Mouse (Mus musculus): ENCODE results near the gene Cmpk1. TPM values are rescaled to one million over a fixed set of nuclear protein-coding genes. Genes with fewer than 3 reads are reported as not detected.

The Cmpk1 gene
- 134 and 139 TPM in 2 replicates for polyA plus RNA-seq (2016; fragmentation: Nextera tagmentation; extraction: Ambion mirVana)

DNA sequence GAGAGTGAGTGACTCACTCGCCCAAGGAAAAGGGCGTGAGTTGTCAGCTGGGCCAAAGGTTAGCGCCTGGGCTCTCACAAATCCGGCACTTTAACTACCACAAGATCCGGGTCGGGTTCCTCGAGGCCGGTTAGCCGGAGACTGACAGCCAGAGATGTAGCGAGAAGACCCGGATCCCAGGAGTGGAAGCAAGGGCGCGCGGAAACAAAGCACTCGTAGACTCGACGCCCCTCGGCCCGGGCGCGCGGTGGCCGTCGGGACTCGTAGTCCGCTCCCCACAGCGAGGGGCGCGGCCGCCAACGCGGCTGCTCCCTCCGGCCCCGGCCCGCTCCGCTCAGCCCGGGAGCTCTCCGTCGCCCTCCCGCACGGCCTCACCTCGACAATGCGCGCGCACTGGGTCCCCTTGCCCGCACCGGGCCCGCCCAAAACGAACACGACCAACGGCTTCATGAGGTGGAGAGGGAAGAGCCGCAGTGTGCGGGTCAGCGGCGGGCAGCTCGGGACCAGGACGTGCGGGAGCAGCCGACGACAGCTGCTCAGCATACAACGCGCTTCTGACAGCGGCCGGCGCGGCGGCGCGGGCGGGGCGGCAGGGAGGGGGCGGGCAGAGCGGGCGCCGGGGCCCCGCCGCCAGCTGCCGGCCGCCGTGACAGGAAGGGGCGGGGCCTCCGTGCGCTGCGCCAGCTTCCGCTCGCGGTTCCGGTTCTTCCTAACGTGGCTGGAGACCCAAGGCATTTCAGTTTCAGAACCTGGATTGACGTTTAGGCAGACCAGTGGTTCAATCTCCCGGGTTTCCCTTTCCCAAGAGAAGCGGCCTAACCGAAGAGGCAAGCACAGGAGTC, at the start of gene Cmpk1:
Gene Cmpk1, minus strand, starts transcription at position 651 of the 842 bp plus-strand sequence.
- Histone ChIP-seq H3K9me3 (no peaks in the 10 kb centered on the region), H3K9ac (replicated peaks) (peak within 1 kb of the TSS; percentile 95), H3K27me3 (no peaks in the 10 kb centered on the region), H3K4me3 (peak within 1 kb of the TSS; percentile 87), H3K27ac (replicated peaks) (peak within 1 kb of the TSS; percentile 100), H3K36me3 (0 out of 2 replicates have a peak, but pooled peaks cover 4% of the 10 kb centered on the region), H3K4me1 (peaks cover 14% of the 10 kb centered on the region), H3K4me2 (replicated peaks) (peak within 1 kb of the TSS; percentile 78)
- peak; percentile 98 for ATAC-seq (ENCODE audit: low FRiP score, low read depth)
- under 1% methylated on average over 90 of the region's 93 CpGs for whole genome bisulfite sequencing

- H3K9ac ChIP-seq (replicated peaks): no peak overlapping the region
- 76% methylated on average over 6 of the region's 6 CpGs for WGBS
- H3K36me3 ChIP-seq: peaks cover 31% of the 10 kb centered on the region
- ATAC-seq (ENCODE audit: low FRiP score, low read depth): no peak
- H3K4me1 ChIP-seq: no peaks in the 10 kb centered on the region
- H3K4me2 ChIP-seq (replicated peaks): no peak overlapping the region
- H3K9me3 ChIP-seq: no peaks in the 10 kb centered on the region
- H3K4me3 ChIP-seq: no peak overlapping the region
- H3K27me3 ChIP-seq: no peaks in the 10 kb centered on the region
- H3K27ac ChIP-seq (replicated peaks): no peak overlapping the region
These were observed 48.0 kb upstream of the Cmpk1 start for GRCm38 (mm10) chr4:115035043-115035442.

GRCm38 (mm10) chr4:115019997-115020396, 33.0 kb upstream of the Cmpk1 start:
- Histone ChIP-seq H3K4me1 (no peaks in the 10 kb centered on the region), H3K27me3 (no peaks in the 10 kb centered on the region), H3K4me2 (replicated peaks) (no peak overlapping the region), H3K9ac (replicated peaks) (no peak overlapping the region), H3K4me3 (no peak overlapping the region), H3K27ac (replicated peaks) (no peak overlapping the region), H3K36me3 (peaks cover 52% of the 10 kb centered on the region), H3K9me3 (no peaks in the 10 kb centered on the region)
- 96% methylated on average over 3 of the region's 3 CpGs for WGBS
- ATAC-seq (ENCODE audit: low FRiP score, low read depth): no peak

DNA sequence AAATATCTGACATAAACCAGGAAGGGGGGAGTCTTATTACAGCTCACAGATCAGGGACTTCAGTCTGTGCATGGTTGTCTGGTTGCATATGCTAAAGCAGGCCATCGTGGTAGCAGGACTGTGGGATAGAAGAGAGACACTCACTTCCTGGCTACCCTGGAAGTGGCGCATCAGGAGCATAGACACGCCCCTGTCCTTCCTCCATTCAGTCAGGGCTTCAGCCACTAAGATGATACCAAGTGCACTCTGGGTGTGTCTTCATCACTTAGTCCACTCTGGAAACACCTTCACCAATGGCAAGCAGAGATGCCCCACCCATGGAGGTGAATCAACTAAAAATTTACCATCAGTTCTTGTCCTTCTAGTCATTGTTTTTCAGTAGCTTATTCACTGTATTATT, 27.2 kb upstream of the Cmpk1 start:
- 96% methylated on average over 3 of the region's 3 CpGs for WGBS
- Histone ChIP-seq H3K27me3 (no peaks in the 10 kb centered on the region), H3K36me3 (peaks cover 43% of the 10 kb centered on the region), H3K4me3 (no peak overlapping the region), H3K9me3 (no peaks in the 10 kb centered on the region), H3K4me2 (replicated peaks) (no peak overlapping the region), H3K4me1 (no peaks in the 10 kb centered on the region), H3K27ac (replicated peaks) (no peak overlapping the region), H3K9ac (replicated peaks) (no peak overlapping the region)
- no peak for ATAC-seq (ENCODE audit: low FRiP score, low read depth)

DNA sequence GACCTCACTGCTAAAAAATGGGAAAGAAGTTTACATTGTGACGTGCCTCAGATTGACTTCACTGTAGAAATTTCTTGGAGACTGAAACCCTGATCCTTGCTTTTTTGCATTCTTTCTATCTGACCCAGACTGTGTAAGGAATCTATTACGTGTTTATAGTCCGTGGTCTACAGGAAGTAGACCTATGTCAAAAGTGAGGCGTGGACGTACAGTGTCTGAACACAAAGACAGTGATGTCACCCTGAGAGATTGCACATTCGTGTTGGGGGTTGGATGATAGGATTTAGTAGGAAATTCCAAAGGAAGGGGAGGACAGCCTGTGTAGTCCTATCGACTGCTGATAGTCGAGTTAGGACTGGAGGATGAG, 13.4 kb upstream of the Cmpk1 start:
- H3K36me3 ChIP-seq: peaks cover 10% of the 10 kb centered on the region
- H3K27me3 ChIP-seq: 0 out of 2 replicates have a peak, but pooled peaks cover under 1% of the 10 kb centered on the region
- H3K9ac ChIP-seq (replicated peaks): peak overlapping the region; percentile 60
- WGBS: 3% methylated on average over 8 of the region's 8 CpGs
- H3K4me1 ChIP-seq: peaks cover 21% of the 10 kb centered on the region
- ATAC-seq (ENCODE audit: low FRiP score, low read depth): peak; percentile 20
- no peaks in the 10 kb centered on the region for H3K9me3 ChIP-seq
- H3K27ac ChIP-seq (replicated peaks): peak overlapping the region; percentile 66
- H3K4me3 ChIP-seq: peak overlapping the region; percentile 60
- H3K4me2 ChIP-seq (replicated peaks): peak overlapping the region; percentile 64

DNA sequence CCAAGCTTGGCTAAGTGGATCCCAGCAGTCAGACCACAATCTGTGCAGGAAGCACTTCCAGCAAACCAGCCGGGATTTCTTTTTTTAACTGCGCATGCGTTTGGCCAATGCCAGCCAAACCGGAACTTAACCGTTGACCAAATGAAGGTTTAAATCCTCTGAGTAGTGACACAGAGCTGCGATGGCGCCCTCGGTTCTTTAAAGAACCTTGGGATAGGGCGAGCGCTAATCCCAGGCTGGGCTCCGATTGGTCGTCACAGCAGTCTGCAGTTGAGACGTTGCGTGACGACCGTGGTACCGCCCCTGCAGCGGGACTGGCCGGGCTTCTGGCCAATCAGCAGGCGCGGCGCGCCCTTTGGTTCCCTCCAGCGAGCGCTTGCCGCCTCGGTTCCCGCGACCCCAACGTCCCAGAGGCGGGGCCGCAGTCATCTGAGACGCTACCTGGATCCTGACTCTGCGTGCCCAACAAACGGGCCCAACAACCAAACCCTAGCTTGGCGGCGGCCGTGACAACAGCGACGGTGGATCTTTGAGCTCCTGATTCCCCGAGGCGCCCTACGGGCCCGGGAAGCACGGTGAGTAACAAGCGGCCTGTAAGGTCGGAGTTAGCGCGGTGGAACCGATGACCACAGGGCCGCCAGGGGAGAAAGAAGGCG, 12.9 kb upstream of the Cmpk1 start, which contains the start of gene Stil:
Gene Stil, plus strand, starts transcription at position 387 of the 656 bp plus-strand sequence.
- peaks cover 21% of the 10 kb centered on the region for H3K4me1 ChIP-seq
- H3K9me3 ChIP-seq: no peaks in the 10 kb centered on the region
- ATAC-seq (ENCODE audit: low FRiP score, low read depth): peak; percentile 100
- H3K27me3 ChIP-seq: 0 out of 2 replicates have a peak, but pooled peaks cover 4% of the 10 kb centered on the region
- H3K4me3 ChIP-seq: peak within 1 kb of the TSS; percentile 60
- H3K9ac ChIP-seq (replicated peaks): peak within 1 kb of the TSS; percentile 74
- peak within 1 kb of the TSS; percentile 64 for H3K4me2 ChIP-seq (replicated peaks)
- peak within 1 kb of the TSS; percentile 91 for H3K27ac ChIP-seq (replicated peaks)
- under 1% methylated on average over 52 of the region's 52 CpGs for whole genome bisulfite sequencing
- H3K36me3 ChIP-seq: peaks cover 5% of the 10 kb centered on the region

DNA sequence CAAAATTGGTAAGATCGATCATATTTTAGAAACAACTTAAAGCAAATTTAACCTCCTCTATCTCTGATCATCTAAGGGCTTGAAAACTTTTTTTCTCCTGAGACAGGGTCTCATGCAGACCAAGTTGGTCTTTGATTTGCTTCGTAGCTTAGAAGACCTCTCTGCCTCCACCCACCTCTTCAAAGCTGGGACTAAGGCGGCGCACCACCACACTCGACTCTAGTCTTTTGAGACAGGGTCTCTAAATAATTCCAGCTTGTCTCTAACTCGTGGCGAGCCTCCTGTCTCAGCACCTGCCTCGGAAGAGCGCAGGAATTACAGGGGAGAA, 12.4 kb upstream of the Cmpk1 start:
- peaks cover 21% of the 10 kb centered on the region for H3K4me1 ChIP-seq
- H3K27me3 ChIP-seq: 0 out of 2 replicates have a peak, but pooled peaks cover 5% of the 10 kb centered on the region
- H3K27ac ChIP-seq (replicated peaks): peak overlapping the region; percentile 91
- no peaks in the 10 kb centered on the region for H3K9me3 ChIP-seq
- peak overlapping the region; percentile 60 for H3K4me3 ChIP-seq
- peak overlapping the region; percentile 74 for H3K9ac ChIP-seq (replicated peaks)
- no peak for ATAC-seq (ENCODE audit: low FRiP score, low read depth)
- peaks cover 5% of the 10 kb centered on the region; the same call in 1 of the 2 replicates for H3K36me3 ChIP-seq
- H3K4me2 ChIP-seq (replicated peaks): peak overlapping the region; percentile 64
- WGBS: 9% methylated on average over 9 of the region's 9 CpGs

GRCm38 (mm10) chr4:114997051-114997450, 10.0 kb upstream of the Cmpk1 start:
- H3K9me3 ChIP-seq: no peaks in the 10 kb centered on the region
- peaks cover 18% of the 10 kb centered on the region for H3K4me1 ChIP-seq
- H3K9ac ChIP-seq (replicated peaks): no peak overlapping the region
- no peak overlapping the region for H3K4me3 ChIP-seq
- peaks cover 11% of the 10 kb centered on the region; the same call in 1 of the 2 replicates for H3K27me3 ChIP-seq
- H3K36me3 ChIP-seq: no peaks in the 10 kb centered on the region
- 57% methylated on average over 3 of the region's 3 CpGs for whole genome bisulfite sequencing
- H3K4me2 ChIP-seq (replicated peaks): no peak overlapping the region
- H3K27ac ChIP-seq (replicated peaks): no peak overlapping the region
- no peak for ATAC-seq (ENCODE audit: low FRiP score, low read depth)

DNA sequence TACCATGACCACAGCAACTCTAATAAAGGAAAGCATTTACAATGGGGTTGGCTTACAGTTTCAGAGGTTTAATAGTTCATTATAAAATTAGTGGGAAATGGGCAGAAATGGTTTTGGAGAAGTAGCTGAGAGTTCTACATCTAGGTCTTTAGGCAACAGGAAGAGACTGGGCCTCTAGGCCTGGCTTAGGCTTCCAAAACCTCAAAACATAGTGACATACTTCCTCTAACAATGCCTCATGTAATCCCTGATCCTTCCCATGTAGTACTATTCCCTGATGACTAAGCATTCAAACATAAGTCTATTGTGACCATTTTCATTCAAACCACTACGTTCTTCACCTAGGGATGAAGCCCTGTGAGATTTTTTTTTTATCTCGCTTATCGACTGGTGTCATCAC, 7.2 kb upstream of the Cmpk1 start:
- WGBS: 92% methylated on average over 3 of the region's 3 CpGs
- H3K27ac ChIP-seq (replicated peaks): no peak overlapping the region
- no peak for ATAC-seq (ENCODE audit: low FRiP score, low read depth)
- no peak overlapping the region for H3K4me2 ChIP-seq (replicated peaks)
- H3K36me3 ChIP-seq: no peaks in the 10 kb centered on the region
- H3K4me3 ChIP-seq: no peak overlapping the region
- H3K9ac ChIP-seq (replicated peaks): no peak overlapping the region
- H3K9me3 ChIP-seq: no peaks in the 10 kb centered on the region
- peaks cover 11% of the 10 kb centered on the region; the same call in 1 of the 2 replicates for H3K27me3 ChIP-seq
- no peaks in the 10 kb centered on the region for H3K4me1 ChIP-seq

DNA sequence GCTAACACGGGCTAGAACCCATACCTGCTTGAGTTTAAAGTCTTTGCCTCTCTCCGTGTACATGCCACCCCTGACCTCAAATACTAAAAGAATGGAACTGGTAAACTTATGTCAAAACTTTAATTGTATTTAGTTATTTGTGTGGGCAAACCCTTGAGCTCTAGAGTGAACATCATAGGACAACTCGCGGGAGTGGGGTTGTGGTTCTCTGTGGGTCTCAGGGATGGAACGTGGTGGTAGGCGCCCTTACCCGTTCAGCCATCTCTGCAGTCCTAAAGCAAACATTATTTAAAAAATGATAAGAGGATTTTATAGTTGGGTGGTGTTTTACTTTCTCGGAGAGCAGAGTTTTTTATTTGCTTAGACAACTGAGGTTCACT, 840 bp downstream of the Cmpk1 start:
- Histone ChIP-seq H3K27me3 (no peaks in the 10 kb centered on the region), H3K4me3 (peak overlapping the region; percentile 87), H3K4me1 (peaks cover 14% of the 10 kb centered on the region), H3K9ac (replicated peaks) (peak overlapping the region; percentile 95), H3K27ac (replicated peaks) (peak overlapping the region; percentile 100), H3K36me3 (0 out of 2 replicates have a peak, but pooled peaks cover 4% of the 10 kb centered on the region), H3K9me3 (no peaks in the 10 kb centered on the region), H3K4me2 (replicated peaks) (peak overlapping the region; percentile 78)
- WGBS: 2% methylated on average over 8 of the region's 8 CpGs
- peak; percentile 52; the same call in 1 of the 2 replicates for ATAC-seq (ENCODE audit: low FRiP score, low read depth)

DNA sequence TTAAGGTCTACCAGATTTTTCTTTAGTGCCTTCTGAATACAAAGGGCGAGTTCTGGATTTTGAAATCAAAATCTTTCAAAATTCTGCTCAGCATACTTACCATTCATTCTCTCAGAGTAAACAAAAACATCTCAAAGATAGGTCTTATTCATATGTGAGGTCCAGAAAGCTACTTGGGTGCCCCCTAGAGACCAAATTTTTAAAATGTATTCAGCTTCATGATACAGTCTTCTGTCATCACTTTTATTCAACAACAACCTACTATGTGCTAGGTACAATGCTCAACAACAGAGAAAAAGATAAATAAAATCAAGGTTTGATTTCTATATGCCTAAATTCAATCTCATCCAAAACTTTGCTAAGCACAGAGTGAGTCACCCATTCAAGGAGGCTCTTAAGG, 4.0 kb downstream of the Cmpk1 start:
- H3K4me1 ChIP-seq: peaks cover 14% of the 10 kb centered on the region
- no peak overlapping the region for H3K9ac ChIP-seq (replicated peaks)
- 0 out of 2 replicates have a peak, but pooled peaks cover 4% of the 10 kb centered on the region for H3K36me3 ChIP-seq
- 83% methylated on average over 1 of the region's 1 CpGs for WGBS
- H3K4me3 ChIP-seq: no peak overlapping the region
- H3K27me3 ChIP-seq: no peaks in the 10 kb centered on the region
- no peak for ATAC-seq (ENCODE audit: low FRiP score, low read depth)
- no peak overlapping the region for H3K4me2 ChIP-seq (replicated peaks)
- H3K9me3 ChIP-seq: no peaks in the 10 kb centered on the region
- H3K27ac ChIP-seq (replicated peaks): no peak overlapping the region

GRCm38 (mm10) chr4:114982619-114983018, 4.4 kb downstream of the Cmpk1 start:
- 95% methylated on average over 1 of the region's 1 CpGs for WGBS
- H3K36me3 ChIP-seq: 0 out of 2 replicates have a peak, but pooled peaks cover 4% of the 10 kb centered on the region
- no peak overlapping the region for H3K4me2 ChIP-seq (replicated peaks)
- H3K27me3 ChIP-seq: no peaks in the 10 kb centered on the region
- ATAC-seq (ENCODE audit: low FRiP score, low read depth): no peak
- H3K9me3 ChIP-seq: no peaks in the 10 kb centered on the region
- no peak overlapping the region for H3K9ac ChIP-seq (replicated peaks)
- no peak overlapping the region for H3K27ac ChIP-seq (replicated peaks)
- no peak overlapping the region for H3K4me3 ChIP-seq
- peaks cover 11% of the 10 kb centered on the region for H3K4me1 ChIP-seq
